Mouse (Mus musculus): ENCODE measurements around the gene Cfap77.
"Not testable (repeated sequence)": the region's sequence is repeated elsewhere in the genome, so short reads cannot be mapped to it uniquely, and the experiment has no call there.

DNA sequence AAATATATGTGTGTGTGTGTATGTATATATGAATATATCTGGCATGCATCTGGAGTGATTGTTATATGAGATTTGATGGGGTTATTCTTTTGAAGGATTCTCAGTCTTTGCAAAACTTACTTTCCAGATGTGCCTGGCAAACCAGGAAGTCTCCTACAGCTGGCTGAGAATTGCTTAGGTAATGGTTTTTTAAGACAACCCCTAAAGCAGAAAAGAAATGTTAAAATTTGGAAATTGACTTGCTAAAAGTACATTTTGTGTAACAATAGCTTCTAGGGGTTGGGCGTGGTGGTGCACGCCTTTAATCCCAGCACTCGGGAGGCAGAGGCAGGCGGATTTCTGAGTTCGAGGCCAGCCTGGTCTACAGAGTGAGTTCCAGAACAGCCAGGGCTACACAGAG is 43.1 kb upstream of the Cfap77 start:
- TF ChIP-seq CTCF (IDR thresholded peaks at IDR 0.05; ENCODE audit: control insufficient read depth, insufficient read depth, insufficient read length); FOSL1 (IDR thresholded peaks at IDR 0.05; ENCODE audit: insufficient read depth, low read length, poor library complexity, severe bottlenecking): not testable (repeated sequence)
